Mouse (Mus musculus) activated CD4-positive, CD25-positive, alpha-beta regulatory T cell, adult 4 months (primary cell): ENCODE measurements around the gene Gnptab. TPM values are rescaled to one million over a fixed set of nuclear protein-coding genes. Genes with fewer than 3 reads are reported as not detected.
"Not testable (repeated sequence)": the region's sequence is repeated elsewhere in the genome, so short reads cannot be mapped to it uniquely, and the experiment has no call there.

Source experiments
- ATAC-seq: one replicate; pipeline ENCODE4 v1.8.0; 2017
- polyA plus RNA-seq, 2 experiments: library from polyadenylated mRNA; unstranded; fragments of 100-300 nt; shearing (Covaris generic); gene quantifications; one replicate each; pipeline ENCODE4 v1.2.1; 2017

Gnptab gene
- 1 to 10 TPM; 3.4 to 4.8 TPM for polyA plus RNA-seq

DNA sequence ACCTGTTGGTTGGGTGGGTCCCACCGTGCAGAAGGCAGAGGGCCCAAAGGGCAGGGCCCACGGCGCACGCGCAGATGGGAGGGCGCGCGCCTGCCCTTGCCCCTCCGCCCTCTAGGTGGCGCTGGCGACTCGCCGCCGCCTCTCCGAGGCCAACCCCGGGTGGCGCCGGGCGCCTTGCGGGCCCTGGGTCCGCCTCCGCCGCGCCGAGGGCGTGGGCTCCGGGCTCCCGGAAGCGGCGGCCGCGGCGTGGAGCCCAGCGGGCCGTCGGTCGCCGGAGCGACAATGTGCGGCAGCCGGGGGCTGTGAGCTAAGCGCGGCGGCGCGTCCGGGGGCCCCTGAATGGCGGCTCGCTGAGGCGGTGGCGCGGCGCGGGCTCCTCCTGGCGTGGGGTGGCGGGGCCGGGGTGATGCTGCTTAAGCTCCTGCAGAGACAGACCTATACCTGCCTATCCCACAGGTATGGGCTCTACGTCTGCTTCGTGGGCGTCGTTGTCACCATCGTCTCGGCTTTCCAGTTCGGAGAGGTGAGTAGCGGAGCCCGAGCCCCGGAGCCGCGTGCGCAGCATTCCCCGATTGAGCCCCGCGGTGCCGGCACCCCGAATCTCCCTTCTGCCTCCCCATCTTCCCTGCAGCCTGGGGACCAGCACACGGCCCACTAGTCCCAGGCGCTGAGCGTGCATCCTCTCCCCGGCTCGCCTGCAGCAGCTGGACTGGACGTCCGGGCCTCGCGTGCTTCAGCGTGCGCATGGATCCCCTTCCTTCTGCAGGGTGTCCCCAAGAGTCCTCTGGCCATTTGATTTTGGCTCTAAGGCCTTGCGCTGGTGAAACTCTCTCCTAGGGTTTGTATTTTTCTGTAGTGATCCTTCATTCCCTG lies at the start of gene Gnptab, which contains the start of gene Dram1:
Gene Gnptab, plus strand, starts transcription at position 120 of the 873 bp plus-strand sequence.
Gene Dram1, minus strand, starts transcription at position 68 of the 873 bp plus-strand sequence.
- peak; percentile 79 for ATAC-seq

GRCm38 (mm10) chr10:88330695-88331094 lies 48.2 kb upstream of the Gnptab start:
- ATAC-seq, result no peak

DNA sequence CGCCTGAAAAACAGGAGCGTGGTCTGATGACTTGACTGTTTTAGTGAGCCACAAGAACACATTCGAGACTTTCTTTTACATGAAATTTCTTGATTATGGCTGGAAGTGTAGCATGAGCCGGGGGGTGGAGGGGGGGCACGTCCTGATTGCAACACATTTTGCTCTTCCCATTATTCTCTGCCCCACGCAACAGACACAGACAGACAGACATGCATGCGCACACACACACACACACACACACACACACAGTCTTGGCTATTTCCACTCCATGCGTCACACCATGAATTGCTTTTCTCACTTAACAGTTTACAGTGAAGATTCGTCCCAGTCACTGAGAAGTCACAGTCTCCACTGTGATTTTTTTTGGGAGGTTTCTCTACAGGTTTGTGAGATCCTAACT lies 38.3 kb upstream of the Gnptab start:
- ATAC-seq, result no peak

DNA sequence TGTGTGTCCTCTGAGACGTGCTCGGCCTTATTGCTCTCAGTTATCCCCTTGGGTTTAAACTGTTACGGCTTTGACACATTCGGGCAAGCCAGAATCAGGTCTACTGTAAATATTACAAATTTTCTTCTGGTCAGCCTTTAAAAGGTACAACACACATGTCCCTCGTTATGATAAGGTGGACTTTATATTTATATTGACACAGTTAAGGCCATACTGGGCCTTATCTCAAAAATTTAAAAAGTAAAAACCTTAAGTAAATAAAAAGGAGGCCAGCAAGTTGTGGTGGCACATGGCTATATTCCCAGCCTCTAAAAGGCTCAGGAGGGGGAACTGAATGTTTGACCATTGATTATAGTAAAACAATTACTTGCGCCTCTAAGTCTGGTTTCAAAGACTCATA lies 37.6 kb upstream of the Gnptab start:
- ATAC-seq, result no peak

- no peak for ATAC-seq
Measured at GRCm38 (mm10) chr10:88345899-88346401, 33.0 kb upstream of the Gnptab start.

GRCm38 (mm10) chr10:88346454-88347245 lies 32.3 kb upstream of the Gnptab start:
- peak; percentile 19 for ATAC-seq

DNA sequence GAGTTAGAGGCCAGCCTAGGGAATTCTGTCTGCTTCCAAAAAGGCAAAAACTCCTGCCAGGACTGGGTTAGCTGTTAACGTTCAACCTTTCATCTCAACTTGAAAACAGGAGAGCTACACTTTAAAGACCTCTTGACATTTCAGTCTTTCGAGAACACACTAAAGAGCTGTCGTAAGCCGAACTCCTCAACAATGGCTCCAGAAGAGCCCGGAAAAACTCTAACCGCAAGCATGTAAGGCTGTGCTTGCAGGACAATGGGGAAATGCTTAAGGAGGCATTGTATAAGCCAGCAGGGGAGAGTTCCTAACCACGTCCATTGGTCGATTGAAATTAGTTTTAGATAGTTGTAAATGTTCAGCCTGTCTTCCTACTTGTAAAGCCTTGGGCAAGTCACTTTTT lies 29.1 kb upstream of the Gnptab start:
- ATAC-seq, result no peak

DNA sequence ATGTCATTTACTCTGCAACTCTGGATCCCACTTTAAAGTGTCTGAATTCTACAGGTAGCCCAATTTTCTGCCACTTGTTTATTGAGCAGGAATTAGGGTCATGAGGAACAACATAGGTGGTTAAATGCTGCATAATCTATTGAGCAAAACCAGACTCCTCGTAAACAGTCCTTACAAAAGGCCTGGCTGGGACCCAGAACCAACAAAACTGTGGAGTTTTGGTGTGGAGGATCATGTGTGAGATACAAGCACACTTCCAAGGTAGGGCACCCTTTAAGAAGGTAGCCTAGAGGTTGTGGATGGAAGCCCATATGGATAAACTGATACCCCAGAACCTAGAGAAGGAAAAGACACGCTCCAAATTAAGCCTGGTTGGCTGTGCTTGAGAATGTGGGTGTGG lies 28.2 kb upstream of the Gnptab start:
- ATAC-seq, result no peak

DNA sequence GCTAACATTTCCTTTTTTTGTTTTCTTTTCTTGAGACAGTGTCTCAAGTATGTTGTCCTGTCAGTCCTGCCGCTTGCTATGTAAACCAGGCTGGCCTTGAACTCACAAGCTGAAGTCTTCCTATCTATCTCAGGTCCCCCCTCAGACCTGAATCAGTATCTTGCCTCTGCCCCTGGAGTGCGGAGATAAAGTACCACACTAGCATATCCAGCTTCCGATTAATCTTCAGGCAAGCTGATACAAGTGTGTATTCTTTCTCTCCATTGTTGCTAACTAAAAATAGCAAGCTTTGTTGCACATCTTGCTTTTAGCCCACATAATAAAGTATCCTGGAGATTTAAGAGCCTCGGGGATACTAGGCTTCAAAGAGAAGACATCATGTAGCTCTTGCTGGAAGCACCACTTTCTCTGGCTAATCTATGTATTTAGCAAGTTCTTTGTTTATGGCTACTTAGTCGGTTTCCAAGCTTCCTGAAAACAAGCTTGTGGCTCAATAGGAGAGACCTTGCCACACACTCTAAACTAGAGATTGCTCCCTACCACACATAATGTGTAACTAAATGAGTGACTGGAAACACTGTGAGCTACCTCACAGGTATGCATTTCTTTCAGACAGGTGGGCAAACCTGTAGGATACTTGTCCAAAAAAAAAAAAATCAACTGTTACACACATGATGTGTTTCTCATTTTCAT lies 27.4 kb upstream of the Gnptab start:
- no peak for ATAC-seq

DNA sequence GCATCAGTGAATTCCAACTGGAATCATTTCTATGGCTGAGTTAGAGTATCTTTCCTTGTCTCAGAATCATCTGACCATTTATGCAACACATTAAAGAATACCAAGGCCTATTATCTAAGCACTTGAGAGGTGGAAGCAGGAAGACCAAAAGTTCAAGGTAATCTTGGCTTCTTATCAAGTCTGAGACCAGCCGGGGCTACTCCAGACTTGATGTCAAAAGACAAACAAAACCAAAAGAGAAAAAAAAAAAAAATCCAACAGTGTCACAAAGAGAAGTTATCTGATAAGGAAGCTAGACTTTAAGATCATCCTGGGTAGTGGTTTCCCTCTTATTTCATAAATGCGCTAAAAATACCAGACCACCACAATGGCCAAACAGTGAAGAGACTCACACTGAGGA lies 26.4 kb upstream of the Gnptab start:
- ATAC-seq, result no peak

DNA sequence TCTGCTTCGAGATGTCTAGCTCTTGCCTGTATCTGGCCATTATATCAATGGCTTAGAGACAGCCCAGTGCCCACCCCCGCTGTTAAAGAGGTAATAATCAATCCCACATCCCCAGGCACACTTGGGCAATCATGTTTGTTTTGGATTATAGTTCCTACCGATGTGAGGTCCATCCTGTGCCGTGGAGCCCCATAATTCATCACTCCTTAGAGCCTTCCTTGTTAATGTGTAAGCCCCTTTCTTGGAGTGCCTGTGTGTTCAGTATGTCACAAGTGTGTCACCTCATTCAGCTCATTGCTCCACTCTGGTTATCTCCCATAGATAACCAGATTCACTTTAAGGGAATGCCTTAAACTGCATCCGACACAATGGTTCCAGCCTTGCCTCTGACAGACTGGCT lies 24.3 kb upstream of the Gnptab start:
- ATAC-seq, result no peak

DNA sequence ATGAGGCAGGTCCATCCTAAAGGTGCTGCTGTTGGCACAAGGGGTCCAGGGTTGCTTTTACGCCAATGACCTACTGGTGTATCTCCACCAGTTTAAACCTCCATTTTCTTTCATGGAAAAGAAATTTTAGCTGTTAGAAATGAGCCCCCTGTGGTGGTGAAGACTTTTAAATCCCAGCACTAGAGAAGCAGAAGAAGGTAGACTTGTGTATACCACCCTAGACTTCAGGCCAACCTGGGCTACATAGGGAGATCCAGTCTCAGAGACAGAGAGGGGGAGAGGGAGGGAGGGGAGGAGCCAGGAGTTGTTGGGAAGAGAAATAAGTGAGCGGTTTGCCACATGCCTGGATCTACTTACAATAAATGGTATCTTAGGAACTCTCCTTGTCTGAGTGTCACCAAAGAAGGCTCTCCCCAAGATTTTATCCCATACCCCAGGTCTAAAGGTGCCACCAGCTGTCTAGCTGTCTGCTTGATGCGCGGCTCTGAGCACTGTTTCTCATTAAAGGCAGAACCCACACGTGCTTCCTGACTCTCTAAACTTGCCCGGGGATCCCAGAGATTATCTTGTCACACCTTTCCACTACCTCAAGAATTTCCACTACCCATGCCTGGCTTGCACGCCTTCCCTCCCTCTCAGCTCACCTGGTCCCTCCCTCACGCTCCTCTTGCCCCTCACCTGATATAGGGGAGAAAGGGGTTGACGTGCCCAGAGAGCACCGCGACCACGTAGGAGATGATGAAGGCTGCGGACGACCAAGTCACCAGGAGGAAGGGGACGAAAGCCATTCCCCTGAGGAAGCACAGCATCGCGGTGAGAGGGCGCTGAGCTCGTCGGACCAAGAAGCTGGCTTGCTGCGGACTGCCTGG lies 22.6 kb upstream of the Gnptab start:
- ATAC-seq, result peak; percentile 15

DNA sequence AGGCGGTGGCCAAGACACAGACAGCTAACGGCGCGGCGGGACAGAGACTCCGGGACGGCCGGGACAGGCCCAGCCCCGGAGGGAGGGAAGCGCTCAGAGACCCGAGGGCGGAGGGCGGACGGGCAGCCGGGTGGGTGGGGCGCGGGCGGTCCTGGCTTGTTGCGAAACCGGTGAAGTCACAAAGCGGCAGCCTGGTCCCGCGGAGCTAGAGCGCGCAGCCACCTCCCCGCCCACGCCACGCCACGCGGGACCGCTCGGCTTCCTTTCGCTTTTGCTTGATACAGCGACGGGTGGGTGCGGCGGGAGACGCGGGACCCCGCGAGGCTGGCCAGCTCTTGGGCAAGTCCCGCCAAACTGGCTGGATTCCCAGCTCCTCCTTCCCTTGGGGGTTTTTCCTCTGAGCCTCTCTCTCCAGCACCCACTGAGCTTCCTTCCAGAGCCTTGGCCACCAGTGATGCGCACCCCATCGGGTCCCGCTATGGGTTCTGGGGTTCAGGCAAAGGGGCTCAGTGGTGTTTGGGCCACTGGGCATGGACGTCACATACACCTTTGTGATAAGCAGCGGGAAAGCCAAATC lies 21.9 kb upstream of the Gnptab start:
- ATAC-seq, result peak; percentile 76

DNA sequence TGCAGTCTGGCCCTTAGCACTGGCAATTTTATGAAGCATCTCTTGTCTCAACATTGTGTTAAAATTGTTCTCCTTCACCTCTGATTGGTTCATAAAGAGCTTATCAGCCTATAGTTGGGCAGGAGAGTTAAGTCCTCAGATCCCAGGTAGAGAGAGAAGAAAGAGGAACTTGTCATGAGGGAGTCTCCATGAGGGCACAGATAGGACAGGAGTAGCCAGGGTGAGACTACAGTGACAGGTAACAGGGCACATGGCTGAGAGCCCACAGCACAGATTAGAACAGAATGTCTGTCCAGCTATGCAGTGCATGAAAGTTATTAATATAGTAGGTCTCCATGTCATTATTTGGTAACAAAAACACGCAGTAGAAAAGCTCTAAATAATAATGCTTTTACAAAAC lies 16.7 kb upstream of the Gnptab start:
- no peak for ATAC-seq

DNA sequence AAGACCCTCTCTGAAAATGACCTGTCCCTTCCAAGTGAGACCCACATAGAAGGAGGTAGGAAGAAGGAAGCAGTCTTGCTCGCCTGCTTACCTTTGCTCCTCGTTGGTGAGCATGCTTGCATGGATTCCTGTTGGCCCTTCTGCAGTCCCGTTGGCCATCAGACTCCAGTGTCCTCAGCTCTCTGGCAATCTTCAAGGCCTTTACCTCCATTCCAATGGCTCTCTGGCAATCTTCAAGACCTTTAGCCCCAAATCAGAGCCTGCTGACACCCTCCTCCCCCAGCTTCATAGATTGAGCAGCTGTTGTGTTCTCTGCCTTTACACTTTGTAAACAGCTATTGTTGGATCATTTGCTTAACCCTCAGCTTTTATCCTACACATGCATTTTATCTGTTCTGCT lies 14.7 kb upstream of the Gnptab start:
- no peak for ATAC-seq

GRCm38 (mm10) chr10:88369233-88369632 lies 9.7 kb upstream of the Gnptab start:
- ATAC-seq, result no peak

DNA sequence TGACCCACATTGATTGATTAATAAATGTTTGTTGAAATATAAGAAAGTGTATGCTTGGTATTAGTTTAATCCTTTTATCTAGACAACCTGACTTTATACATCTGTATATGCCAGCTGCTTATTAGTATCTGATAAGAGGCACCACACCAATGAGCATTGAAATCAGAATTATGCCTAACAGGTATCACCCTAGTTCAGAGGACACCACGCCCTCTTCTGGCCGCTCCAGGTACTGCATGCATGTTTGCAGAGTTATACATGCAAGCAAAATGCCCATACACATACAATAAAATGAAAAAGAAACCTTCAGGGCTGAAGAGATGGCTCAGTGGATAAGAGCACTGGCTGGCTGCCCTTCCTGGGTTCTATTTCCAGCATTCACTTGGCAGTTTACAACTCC lies 7.1 kb upstream of the Gnptab start:
- no peak for ATAC-seq

- no peak for ATAC-seq
Measured at GRCm38 (mm10) chr10:88372436-88372835, 6.5 kb upstream of the Gnptab start.

DNA sequence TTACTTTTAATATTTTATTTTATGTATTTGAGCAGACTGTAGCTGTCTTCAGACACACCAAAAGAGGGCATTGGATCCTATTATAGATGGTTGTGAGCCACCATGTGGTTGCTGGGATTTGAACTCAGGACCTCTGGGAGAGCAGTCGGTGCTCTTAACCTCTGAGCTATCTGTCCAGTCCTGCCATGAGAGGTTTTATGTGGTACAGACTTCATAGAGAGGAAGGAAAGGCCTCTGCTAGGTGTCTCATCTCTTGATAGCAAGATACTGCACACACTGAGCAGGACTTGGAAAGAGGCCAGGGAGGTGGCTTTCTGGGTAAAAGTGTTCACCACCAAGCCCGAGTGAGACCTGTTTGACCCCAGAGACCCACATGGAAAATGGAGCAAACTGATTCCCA lies 6.0 kb upstream of the Gnptab start:
- not testable (repeated sequence) for ATAC-seq

DNA sequence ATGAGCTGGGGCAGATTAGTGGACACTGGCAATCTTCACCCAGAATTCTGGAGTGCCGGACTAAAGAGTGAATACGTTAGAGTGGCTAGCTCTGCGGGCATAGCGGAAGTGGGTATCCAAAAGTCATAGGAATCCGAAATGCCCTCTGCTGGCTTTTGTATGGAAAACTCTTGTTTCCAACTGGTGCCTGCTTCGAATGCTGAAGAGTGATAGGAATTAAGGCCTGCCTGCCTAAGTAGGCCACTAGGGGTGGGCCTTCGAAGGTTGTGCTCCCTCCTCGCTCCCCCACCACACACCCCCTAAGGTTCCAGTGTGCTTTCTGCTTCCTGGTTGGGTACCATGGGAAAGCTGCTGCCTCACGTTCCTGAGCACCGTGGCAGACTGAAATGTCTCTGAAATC lies 3.9 kb upstream of the Gnptab start:
- no peak for ATAC-seq

GRCm38 (mm10) chr10:88376770-88377169 lies 2.2 kb upstream of the Gnptab start:
- peak; percentile 31 for ATAC-seq

DNA sequence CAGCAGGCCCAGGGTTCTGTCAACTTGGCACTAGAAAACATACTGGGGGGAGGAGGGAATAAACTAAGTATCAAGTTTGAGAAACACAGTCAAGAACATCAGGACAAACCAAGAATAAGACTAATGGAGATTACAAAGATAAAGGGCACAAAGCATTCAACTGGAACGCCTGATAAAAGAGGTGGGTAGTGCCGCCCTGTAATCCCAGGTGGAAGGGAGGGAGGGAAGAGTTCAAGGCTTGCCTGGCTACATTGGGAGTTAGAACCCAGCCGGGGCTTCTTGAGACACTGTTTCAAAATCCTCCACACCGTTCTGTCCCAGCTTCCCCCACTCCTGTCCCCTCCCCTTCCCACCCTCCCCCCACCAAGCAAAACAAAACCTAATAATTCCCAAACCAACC lies 1.3 kb upstream of the Gnptab start:
- ATAC-seq, result no peak
